Mouse (Mus musculus): ENCODE data around the gene AA467197. TPM values are rescaled to one million over a fixed set of nuclear protein-coding genes. Genes with fewer than 3 reads are reported as not detected.

AA467197 gene
- 0.86 and 1.0 TPM in 2 replicates for polyA plus RNA-seq (2014; fragmentation: Nextera tagmentation; extraction: Ambion mirVana)

- Histone ChIP-seq H3K9ac (peak within 1 kb of the TSS; percentile 57), H3K27ac (no peak within 1 kb of the TSS), H3K9me3 (ENCODE audit: control insufficient read depth, low read length) (no peaks in the 10 kb centered on the region), H3K36me3 (replicated peaks; ENCODE audit: control insufficient read depth, insufficient read depth) (peaks cover 22% of the 10 kb centered on the region), H3K4me2 (replicated peaks) (peak within 1 kb of the TSS; percentile 81), H3K4me1 (replicated peaks; ENCODE audit: control insufficient read depth, insufficient read depth, low read length) (peaks cover 12% of the 10 kb centered on the region), H3K4me3 (replicated peaks; ENCODE audit: low read length) (peak within 1 kb of the TSS; percentile 37), H3K27me3 (ENCODE audit: control insufficient read depth, insufficient read depth, low read length) (peaks cover 16% of the 10 kb centered on the region; the same call in 1 of the 2 replicates)
- 64% methylated on average over 3 of the region's 3 CpGs for WGBS
- ATAC-seq (ENCODE audit: low FRiP score): no peak
- DNase-seq (ENCODE audit: low spot score): no peak
Measured at GRCm38 (mm10) chr2:122636686-122637085, at the start of gene AA467197. TSS of gene AA467197 (plus strand) at chr2:122636986.

- Histone ChIP-seq H3K9ac (no peak overlapping the region), H3K4me1 (replicated peaks; ENCODE audit: control insufficient read depth, insufficient read depth, low read length) (no peaks in the 10 kb centered on the region), H3K27ac (no peak overlapping the region), H3K4me2 (replicated peaks) (no peak overlapping the region), H3K4me3 (replicated peaks; ENCODE audit: low read length) (no peak overlapping the region), H3K27me3 (ENCODE audit: control insufficient read depth, insufficient read depth, low read length) (no peaks in the 10 kb centered on the region), H3K9me3 (ENCODE audit: control insufficient read depth, low read length) (no peaks in the 10 kb centered on the region), H3K36me3 (replicated peaks; ENCODE audit: control insufficient read depth, insufficient read depth) (no peaks in the 10 kb centered on the region)
- WGBS: 85% methylated on average over 8 of the region's 8 CpGs
- DNase-seq (ENCODE audit: low spot score) (no peak), ATAC-seq (ENCODE audit: low FRiP score) (no peak)
Measured at GRCm38 (mm10) chr2:122587861-122588519, 48.8 kb upstream of the AA467197 start.

GRCm38 (mm10) chr2:122590351-122590750 is 46.4 kb upstream of the AA467197 start:
- Histone ChIP-seq H3K9ac (no peak overlapping the region), H3K4me1 (replicated peaks; ENCODE audit: control insufficient read depth, insufficient read depth, low read length) (no peaks in the 10 kb centered on the region), H3K4me3 (replicated peaks; ENCODE audit: low read length) (no peak overlapping the region), H3K27ac (no peak overlapping the region), H3K27me3 (ENCODE audit: control insufficient read depth, insufficient read depth, low read length) (no peaks in the 10 kb centered on the region), H3K9me3 (ENCODE audit: control insufficient read depth, low read length) (no peaks in the 10 kb centered on the region), H3K4me2 (replicated peaks) (no peak overlapping the region), H3K36me3 (replicated peaks; ENCODE audit: control insufficient read depth, insufficient read depth) (no peaks in the 10 kb centered on the region)
- ATAC-seq (ENCODE audit: low FRiP score): no peak
- WGBS: 79% methylated on average over 1 of the region's 1 CpGs
- no peak for DNase-seq (ENCODE audit: low spot score)

- Histone ChIP-seq H3K4me1 (replicated peaks; ENCODE audit: control insufficient read depth, insufficient read depth, low read length) (no peaks in the 10 kb centered on the region), H3K4me3 (replicated peaks; ENCODE audit: low read length) (no peak overlapping the region), H3K27ac (no peak overlapping the region), H3K36me3 (replicated peaks; ENCODE audit: control insufficient read depth, insufficient read depth) (no peaks in the 10 kb centered on the region), H3K4me2 (replicated peaks) (no peak overlapping the region), H3K9me3 (ENCODE audit: control insufficient read depth, low read length) (no peaks in the 10 kb centered on the region), H3K27me3 (ENCODE audit: control insufficient read depth, insufficient read depth, low read length) (no peaks in the 10 kb centered on the region), H3K9ac (no peak overlapping the region)
- ATAC-seq (ENCODE audit: low FRiP score) (no peak), DNase-seq (ENCODE audit: low spot score) (no peak)
- WGBS: 74% methylated on average over 2 of the region's 2 CpGs
Measured at GRCm38 (mm10) chr2:122591213-122591612, 45.6 kb upstream of the AA467197 start.

- no peaks in the 10 kb centered on the region for H3K4me1 ChIP-seq (replicated peaks; ENCODE audit: control insufficient read depth, insufficient read depth, low read length)
- no peak overlapping the region for H3K4me2 ChIP-seq (replicated peaks)
- 93% methylated on average over 16 of the region's 16 CpGs for WGBS
- no peaks in the 10 kb centered on the region for H3K36me3 ChIP-seq (replicated peaks; ENCODE audit: control insufficient read depth, insufficient read depth)
- DNase-seq (ENCODE audit: low spot score): no peak
- H3K27ac ChIP-seq: no peak overlapping the region
- H3K4me3 ChIP-seq (replicated peaks; ENCODE audit: low read length): no peak overlapping the region
- no peaks in the 10 kb centered on the region for H3K9me3 ChIP-seq (ENCODE audit: control insufficient read depth, low read length)
- no peaks in the 10 kb centered on the region for H3K27me3 ChIP-seq (ENCODE audit: control insufficient read depth, insufficient read depth, low read length)
- ATAC-seq (ENCODE audit: low FRiP score): no peak
- H3K9ac ChIP-seq: no peak overlapping the region
Measured at GRCm38 (mm10) chr2:122595461-122595860, 41.3 kb upstream of the AA467197 start.

GRCm38 (mm10) chr2:122599736-122600135 is 37.0 kb upstream of the AA467197 start:
- 85% methylated on average over 2 of the region's 2 CpGs for WGBS
- Histone ChIP-seq H3K36me3 (replicated peaks; ENCODE audit: control insufficient read depth, insufficient read depth) (no peaks in the 10 kb centered on the region), H3K4me1 (replicated peaks; ENCODE audit: control insufficient read depth, insufficient read depth, low read length) (no peaks in the 10 kb centered on the region), H3K9ac (no peak overlapping the region), H3K27ac (no peak overlapping the region), H3K4me3 (replicated peaks; ENCODE audit: low read length) (no peak overlapping the region), H3K9me3 (ENCODE audit: control insufficient read depth, low read length) (no peaks in the 10 kb centered on the region), H3K27me3 (ENCODE audit: control insufficient read depth, insufficient read depth, low read length) (no peaks in the 10 kb centered on the region), H3K4me2 (replicated peaks) (no peak overlapping the region)
- ATAC-seq (ENCODE audit: low FRiP score): no peak
- no peak for DNase-seq (ENCODE audit: low spot score)

GRCm38 (mm10) chr2:122601354-122601753 is 35.4 kb upstream of the AA467197 start:
- no peak overlapping the region for H3K4me3 ChIP-seq (replicated peaks; ENCODE audit: low read length)
- H3K27ac ChIP-seq: no peak overlapping the region
- ATAC-seq (ENCODE audit: low FRiP score) (no peak), DNase-seq (ENCODE audit: low spot score) (no peak)
- H3K27me3 ChIP-seq (ENCODE audit: control insufficient read depth, insufficient read depth, low read length): no peaks in the 10 kb centered on the region
- no peaks in the 10 kb centered on the region for H3K36me3 ChIP-seq (replicated peaks; ENCODE audit: control insufficient read depth, insufficient read depth)
- H3K4me2 ChIP-seq (replicated peaks): no peak overlapping the region
- 89% methylated on average over 2 of the region's 2 CpGs for WGBS
- no peaks in the 10 kb centered on the region for H3K4me1 ChIP-seq (replicated peaks; ENCODE audit: control insufficient read depth, insufficient read depth, low read length)
- H3K9me3 ChIP-seq (ENCODE audit: control insufficient read depth, low read length): no peaks in the 10 kb centered on the region
- no peak overlapping the region for H3K9ac ChIP-seq

GRCm38 (mm10) chr2:122605829-122606228 is 31.0 kb upstream of the AA467197 start:
- Histone ChIP-seq H3K4me2 (replicated peaks) (no peak overlapping the region), H3K4me3 (replicated peaks; ENCODE audit: low read length) (no peak overlapping the region), H3K9ac (no peak overlapping the region), H3K27ac (no peak overlapping the region), H3K27me3 (ENCODE audit: control insufficient read depth, insufficient read depth, low read length) (no peaks in the 10 kb centered on the region), H3K36me3 (replicated peaks; ENCODE audit: control insufficient read depth, insufficient read depth) (no peaks in the 10 kb centered on the region), H3K4me1 (replicated peaks; ENCODE audit: control insufficient read depth, insufficient read depth, low read length) (no peaks in the 10 kb centered on the region), H3K9me3 (ENCODE audit: control insufficient read depth, low read length) (no peaks in the 10 kb centered on the region)
- no peak for DNase-seq (ENCODE audit: low spot score)
- WGBS: 75% methylated on average over 5 of the region's 5 CpGs
- ATAC-seq (ENCODE audit: low FRiP score): peak; percentile 53; the same call in 1 of the 2 replicates

GRCm38 (mm10) chr2:122608820-122609219 is 28.0 kb upstream of the AA467197 start:
- no peaks in the 10 kb centered on the region for H3K4me1 ChIP-seq (replicated peaks; ENCODE audit: control insufficient read depth, insufficient read depth, low read length)
- H3K9me3 ChIP-seq (ENCODE audit: control insufficient read depth, low read length): no peaks in the 10 kb centered on the region
- no peak overlapping the region for H3K27ac ChIP-seq
- DNase-seq (ENCODE audit: low spot score): no peak
- no peak for ATAC-seq (ENCODE audit: low FRiP score)
- WGBS: 78% methylated on average over 9 of the region's 9 CpGs
- no peak overlapping the region for H3K9ac ChIP-seq
- H3K27me3 ChIP-seq (ENCODE audit: control insufficient read depth, insufficient read depth, low read length): no peaks in the 10 kb centered on the region
- H3K4me3 ChIP-seq (replicated peaks; ENCODE audit: low read length): no peak overlapping the region
- no peak overlapping the region for H3K4me2 ChIP-seq (replicated peaks)
- H3K36me3 ChIP-seq (replicated peaks; ENCODE audit: control insufficient read depth, insufficient read depth): no peaks in the 10 kb centered on the region

Measured in hindbrain, embryonic 14.5 days (tissue).